Mouse (Mus musculus): ENCODE data around the gene Unc13d. TPM values are rescaled to one million over a fixed set of nuclear protein-coding genes. Genes with fewer than 3 reads are reported as not detected.

Unc13d gene
- polyA plus RNA-seq, 1 experiment from 2014 or later = 3.1 TPM

DNA sequence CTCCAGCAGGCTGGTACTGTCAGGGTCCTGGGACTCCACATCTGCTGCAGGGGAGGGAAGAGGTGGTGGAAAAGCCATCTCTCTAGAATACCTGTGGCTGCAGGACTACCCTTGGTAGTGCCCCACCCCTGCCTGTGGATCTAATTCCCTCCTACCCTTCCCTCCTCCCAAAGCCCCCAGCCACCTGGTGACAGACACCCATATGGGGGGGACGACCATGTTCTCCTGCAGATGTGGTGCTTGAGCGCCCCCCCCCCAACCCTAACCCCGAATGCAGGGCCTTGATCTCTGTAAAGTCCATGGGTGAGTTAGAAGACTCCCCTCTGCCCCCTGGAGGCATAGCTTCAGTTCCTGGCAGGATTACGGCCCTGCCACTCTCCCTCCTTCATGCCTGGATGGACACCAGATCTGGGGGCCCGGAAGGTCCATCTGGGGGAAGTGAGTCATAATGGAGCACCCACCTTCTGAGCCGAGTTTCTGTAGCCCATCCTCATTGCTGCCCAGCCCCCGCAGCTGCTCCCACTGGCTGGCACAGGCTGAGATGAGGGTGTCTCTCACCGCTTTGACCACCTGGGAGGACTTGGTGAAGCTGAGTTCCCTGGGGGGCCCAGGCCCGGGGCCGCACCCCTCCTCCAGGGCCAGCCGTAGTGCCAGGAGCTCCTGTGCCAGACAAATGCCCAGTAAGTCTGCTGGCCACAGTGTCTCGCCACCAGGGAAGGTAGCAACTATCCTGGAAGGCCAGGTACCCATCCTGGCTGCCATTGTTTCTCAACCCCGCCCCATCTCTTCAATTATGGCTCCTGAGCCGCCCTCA is 29.4 kb upstream of the Unc13d start:
- Histone ChIP-seq H3K27me3 (ENCODE audit: insufficient read depth, poor library complexity, severe bottlenecking) (peaks cover 78% of the 10 kb centered on the region), H3K36me3 (no peaks in the 10 kb centered on the region), H3K27ac (peak overlapping the region; percentile 1; the same call in 1 of the 2 replicates), H3K4me3 (peak overlapping the region; percentile 45; the same call in 1 of the 2 replicates), H3K9me3 (no peaks in the 10 kb centered on the region), H3K4me1 (replicated peaks) (peaks cover 76% of the 10 kb centered on the region)
- peak; percentile 25 for DNase-seq (ENCODE audit: low spot score)
- WGBS = 18% methylated on average over 14 of the region's 14 CpGs

DNA sequence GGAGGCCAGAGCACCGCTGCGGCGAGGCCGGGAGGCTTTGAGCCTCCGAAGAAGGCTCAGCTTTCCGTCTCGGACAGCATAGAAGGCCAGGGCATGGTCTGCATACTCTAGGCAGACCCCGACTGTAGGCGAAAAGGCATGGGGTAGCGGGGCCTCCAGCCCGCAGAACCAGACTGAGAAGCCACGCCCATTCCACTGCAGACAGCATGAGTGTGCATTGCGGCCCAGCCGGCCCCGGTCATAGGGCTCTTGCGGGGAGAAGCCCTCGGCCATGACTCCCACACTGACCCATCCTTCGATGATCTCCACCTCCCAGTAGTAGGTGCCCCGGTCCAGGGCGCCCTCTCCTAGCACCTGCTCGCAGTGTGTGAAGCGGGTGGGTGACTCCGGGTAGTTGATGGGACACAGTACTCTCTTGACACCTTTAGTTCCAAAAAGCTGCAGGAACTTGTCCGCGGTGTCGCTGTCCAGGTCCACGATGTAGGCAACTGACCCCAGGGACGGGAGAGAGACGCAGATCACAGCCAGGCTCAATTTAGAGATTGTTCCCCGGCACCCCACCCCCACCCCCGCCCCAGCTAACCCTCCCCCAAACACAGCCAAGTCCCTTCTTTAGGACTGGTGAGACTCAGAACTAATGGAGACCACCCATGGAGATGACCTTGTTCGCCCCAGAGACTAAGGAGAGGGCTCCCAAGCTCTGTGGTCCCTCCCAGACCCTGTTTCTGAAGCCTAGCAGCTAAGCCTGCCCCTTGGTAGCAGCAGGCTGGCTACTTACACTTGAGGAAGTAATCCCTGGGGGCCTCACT is 28.6 kb upstream of the Unc13d start:
- 23% methylated on average over 32 of the region's 32 CpGs for WGBS
- Histone ChIP-seq H3K36me3 (no peaks in the 10 kb centered on the region), H3K27ac (peak overlapping the region; percentile 75), H3K4me1 (replicated peaks) (peaks cover 84% of the 10 kb centered on the region), H3K4me3 (peak overlapping the region; percentile 35), H3K9me3 (no peaks in the 10 kb centered on the region), H3K27me3 (ENCODE audit: insufficient read depth, poor library complexity, severe bottlenecking) (peaks cover 70% of the 10 kb centered on the region)
- DNase-seq (ENCODE audit: low spot score) = peak; percentile 52

GRCm38 (mm10) chr11:116105065-116105464 is 27.3 kb upstream of the Unc13d start:
- Histone ChIP-seq H3K27me3 (ENCODE audit: insufficient read depth, poor library complexity, severe bottlenecking) (peaks cover 57% of the 10 kb centered on the region), H3K36me3 (no peaks in the 10 kb centered on the region), H3K27ac (no peak overlapping the region), H3K4me3 (no peak overlapping the region), H3K4me1 (replicated peaks) (peaks cover 86% of the 10 kb centered on the region), H3K9me3 (no peaks in the 10 kb centered on the region)
- DNase-seq (ENCODE audit: low spot score) = no peak
- WGBS = 89% methylated on average over 2 of the region's 2 CpGs

GRCm38 (mm10) chr11:116104006-116104646 is 26.4 kb upstream of the Unc13d start:
- Histone ChIP-seq H3K4me1 (replicated peaks) (peaks cover 77% of the 10 kb centered on the region), H3K9me3 (no peaks in the 10 kb centered on the region), H3K27ac (peak overlapping the region; percentile 81), H3K27me3 (ENCODE audit: insufficient read depth, poor library complexity, severe bottlenecking) (peaks cover 51% of the 10 kb centered on the region), H3K4me3 (peak overlapping the region; percentile 9), H3K36me3 (no peaks in the 10 kb centered on the region)
- peak; percentile 76 for DNase-seq (ENCODE audit: low spot score)
- WGBS = 44% methylated on average over 14 of the region's 14 CpGs

GRCm38 (mm10) chr11:116103572-116103971 is 25.8 kb upstream of the Unc13d start:
- H3K27me3 ChIP-seq (ENCODE audit: insufficient read depth, poor library complexity, severe bottlenecking) = peaks cover 46% of the 10 kb centered on the region
- H3K4me1 ChIP-seq (replicated peaks) = peaks cover 73% of the 10 kb centered on the region
- DNase-seq (ENCODE audit: low spot score) = no peak
- no peaks in the 10 kb centered on the region for H3K36me3 ChIP-seq
- WGBS = 78% methylated on average over 12 of the region's 12 CpGs
- peak overlapping the region; percentile 9 for H3K4me3 ChIP-seq
- H3K9me3 ChIP-seq = no peaks in the 10 kb centered on the region
- peak overlapping the region; percentile 81 for H3K27ac ChIP-seq

GRCm38 (mm10) chr11:116102472-116102871 is 24.7 kb upstream of the Unc13d start:
- Histone ChIP-seq H3K36me3 (no peaks in the 10 kb centered on the region), H3K27ac (peak overlapping the region; percentile 83), H3K27me3 (ENCODE audit: insufficient read depth, poor library complexity, severe bottlenecking) (peaks cover 35% of the 10 kb centered on the region), H3K4me1 (replicated peaks) (peaks cover 64% of the 10 kb centered on the region), H3K4me3 (no peak overlapping the region), H3K9me3 (no peaks in the 10 kb centered on the region)
- DNase-seq (ENCODE audit: low spot score) = no peak
- WGBS = 66% methylated on average over 3 of the region's 4 CpGs

GRCm38 (mm10) chr11:116101931-116102381 is 24.2 kb upstream of the Unc13d start:
- no peaks in the 10 kb centered on the region for H3K36me3 ChIP-seq
- peak overlapping the region; percentile 83 for H3K27ac ChIP-seq
- DNase-seq (ENCODE audit: low spot score) = no peak
- 46% methylated on average over 11 of the region's 11 CpGs for WGBS
- no peaks in the 10 kb centered on the region; the same call in 1 of the 2 replicates for H3K9me3 ChIP-seq
- peaks cover 58% of the 10 kb centered on the region for H3K4me1 ChIP-seq (replicated peaks)
- H3K27me3 ChIP-seq (ENCODE audit: insufficient read depth, poor library complexity, severe bottlenecking) = peaks cover 30% of the 10 kb centered on the region
- H3K4me3 ChIP-seq = peak overlapping the region; percentile 2; the same call in 1 of the 2 replicates

GRCm38 (mm10) chr11:116100839-116101238 is 23.1 kb upstream of the Unc13d start:
- WGBS = 83% methylated on average over 7 of the region's 7 CpGs
- DNase-seq (ENCODE audit: low spot score) = no peak
- Histone ChIP-seq H3K9me3 (peaks cover 4% of the 10 kb centered on the region), H3K36me3 (no peaks in the 10 kb centered on the region), H3K4me1 (replicated peaks) (peaks cover 47% of the 10 kb centered on the region), H3K4me3 (no peak overlapping the region), H3K27me3 (ENCODE audit: insufficient read depth, poor library complexity, severe bottlenecking) (peaks cover 19% of the 10 kb centered on the region), H3K27ac (peak overlapping the region; percentile 83)

DNA sequence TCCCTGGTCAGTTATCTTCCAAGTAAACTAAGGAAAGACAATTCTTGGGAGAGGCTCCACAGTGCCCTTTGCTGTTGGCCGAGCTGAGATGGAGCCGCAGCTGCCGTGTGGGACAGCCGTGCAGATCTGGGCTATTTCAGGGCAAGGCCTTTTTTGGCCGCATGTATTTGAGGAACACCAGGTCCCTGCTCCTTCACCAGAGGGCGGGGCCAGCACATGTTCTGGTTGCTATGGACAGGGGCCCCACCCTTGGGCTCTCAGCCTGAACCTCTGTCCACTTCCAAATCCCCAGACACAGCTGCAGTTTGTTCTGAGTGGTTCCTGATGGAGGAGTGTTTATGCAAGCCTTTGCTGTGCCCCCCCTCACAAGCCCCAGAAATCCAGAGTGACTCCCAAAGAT is 22.6 kb upstream of the Unc13d start:
- H3K36me3 ChIP-seq = no peaks in the 10 kb centered on the region
- WGBS = 86% methylated on average over 6 of the region's 6 CpGs
- H3K9me3 ChIP-seq = peaks cover 4% of the 10 kb centered on the region
- no peak overlapping the region for H3K4me3 ChIP-seq
- H3K4me1 ChIP-seq (replicated peaks) = peaks cover 43% of the 10 kb centered on the region
- peak overlapping the region; percentile 83; the same call in 1 of the 2 replicates for H3K27ac ChIP-seq
- DNase-seq (ENCODE audit: low spot score) = no peak
- H3K27me3 ChIP-seq (ENCODE audit: insufficient read depth, poor library complexity, severe bottlenecking) = peaks cover 14% of the 10 kb centered on the region

- 0 out of 2 replicates have a peak, but pooled peaks cover 8% of the 10 kb centered on the region for H3K27me3 ChIP-seq (ENCODE audit: insufficient read depth, poor library complexity, severe bottlenecking)
Observed at GRCm38 (mm10) chr11:116099462-116099861, 21.7 kb upstream of the Unc13d start.

DNA sequence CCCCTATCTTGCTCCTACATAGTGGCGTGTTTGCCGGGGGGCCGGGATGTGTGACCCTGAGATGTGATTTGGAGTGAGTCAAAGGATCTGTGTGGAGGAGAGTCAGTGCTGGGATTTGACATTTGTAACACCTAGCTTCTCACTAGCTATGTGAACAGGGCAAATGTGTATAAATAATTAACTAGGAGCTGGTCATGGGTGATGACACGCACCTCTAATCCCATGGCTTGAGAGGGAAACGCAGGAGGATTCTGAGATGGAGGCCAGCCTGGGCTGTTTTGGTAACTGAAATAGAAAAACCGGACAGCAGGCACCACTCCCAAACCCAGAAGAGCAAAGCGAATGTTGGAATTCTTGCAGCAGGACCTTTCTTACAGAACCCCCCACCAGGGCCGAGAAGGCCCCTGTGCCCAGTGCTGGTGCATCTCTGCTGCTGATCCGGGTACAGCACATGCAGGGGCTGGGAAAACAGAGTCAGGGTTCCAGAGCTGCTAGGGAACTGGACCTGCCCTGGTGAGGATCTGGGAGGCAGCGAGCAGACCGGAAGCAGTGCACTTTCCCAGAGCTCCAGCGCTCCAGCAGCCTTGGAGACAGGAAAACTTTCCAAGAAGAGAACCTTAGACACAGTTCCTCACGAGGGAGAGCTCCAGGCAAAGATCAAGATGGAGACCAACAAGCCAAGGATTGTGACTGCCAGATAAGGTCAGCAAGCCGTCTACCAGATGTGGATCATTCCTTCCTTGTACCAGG is 21.1 kb upstream of the Unc13d start:
- peaks cover 4% of the 10 kb centered on the region for H3K9me3 ChIP-seq
- no peaks in the 10 kb centered on the region for H3K36me3 ChIP-seq
- no peak overlapping the region for H3K4me3 ChIP-seq
- 79% methylated on average over 14 of the region's 14 CpGs for WGBS
- H3K27ac ChIP-seq = no peak overlapping the region
- DNase-seq (ENCODE audit: low spot score) = no peak
- H3K27me3 ChIP-seq (ENCODE audit: insufficient read depth, poor library complexity, severe bottlenecking) = 0 out of 2 replicates have a peak, but pooled peaks cover 6% of the 10 kb centered on the region
- peaks cover 33% of the 10 kb centered on the region for H3K4me1 ChIP-seq (replicated peaks)

More at GRCm38 (mm10) chr11:116099462-116099861, 21.7 kb upstream of the Unc13d start:
- H3K4me1 ChIP-seq (replicated peaks) = peaks cover 36% of the 10 kb centered on the region
- no peaks in the 10 kb centered on the region for H3K36me3 ChIP-seq
- no peak overlapping the region for H3K4me3 ChIP-seq
- DNase-seq (ENCODE audit: low spot score) = no peak
- peaks cover 4% of the 10 kb centered on the region for H3K9me3 ChIP-seq
- 86% methylated on average over 6 of the region's 6 CpGs for WGBS
- H3K27ac ChIP-seq = no peak overlapping the region
